Mouse (Mus musculus) G1E (cell line): ENCODE measurements around the gene Pxt1.

ENCODE experiments used
- CTCF ChIP-seq: IDR thresholded peaks from 2 replicates; pipeline ENCODE4 v1.5.1; 2012; ENCODE audit warnings: low read depth, low read length, inconsistent platforms, mixed read lengths
- GATA1 ChIP-seq: IDR thresholded peaks from 2 replicates; pipeline ENCODE4 v1.6.1; 2012; ENCODE audit warnings: borderline replicate concordance, low read length, inconsistent platforms, mixed read lengths
- GATA2 ChIP-seq: IDR thresholded peaks from 2 replicates; pipeline ENCODE4 v1.6.1; 2012; ENCODE audit warnings: low read depth, low read length, inconsistent platforms, borderline replicate concordance
- POLR2AphosphoS5 ChIP-seq: IDR thresholded peaks from 2 replicates; pipeline ENCODE4 v1.6.1; 2012; ENCODE audit warnings: low read depth, low read length, inconsistent platforms; ENCODE audit not compliant: insufficient replicate concordance
- TAL1 ChIP-seq: conservative IDR thresholded peaks from 2 replicates; pipeline ENCODE4 v1.6.1; 2012; ENCODE audit warnings: low read depth, low read length, inconsistent platforms, mixed read lengths

DNA sequence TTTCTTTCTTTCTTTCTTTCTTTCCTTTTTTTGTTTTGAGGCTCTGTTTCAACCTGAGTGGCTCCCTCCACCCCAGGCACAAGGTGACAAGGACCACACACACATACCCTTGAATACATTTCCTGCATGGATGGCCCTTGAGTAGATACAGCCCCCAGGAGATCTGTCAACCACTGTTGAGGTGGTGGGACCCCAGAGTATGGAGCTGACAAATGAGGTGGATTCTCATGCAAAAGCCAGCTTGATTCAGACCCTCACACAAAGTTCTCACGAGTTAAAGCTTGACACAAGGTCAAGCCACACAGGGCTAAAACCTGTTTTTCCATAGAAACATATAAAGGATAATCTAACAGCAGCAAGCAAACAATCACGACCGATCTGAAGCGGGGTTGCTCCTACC is 11.4 kb downstream of the Pxt1 start:
- TF ChIP-seq CTCF (no peak), GATA2 (no peak), TAL1 (no peak), GATA1 (no peak), POLR2AphosphoS5 (no peak)
